Mouse (Mus musculus) adrenal gland, postnatal 10 days (tissue): ENCODE measurements around the gene Sbp. TPM values are rescaled to one million over a fixed set of nuclear protein-coding genes. Genes with fewer than 3 reads are reported as not detected.
"Not testable (repeated sequence)": the region's sequence is repeated elsewhere in the genome, so short reads cannot be mapped to it uniquely, and the experiment has no call there.

Experiments used
- DNase-seq: peaks from one replicate; pipeline ENCODE4 v3.0.0; 2021; ENCODE audit warnings: mixed read lengths
- long read RNA-seq, 2 experiments: library from polyadenylated mRNA; stranded (forward); transcript quantifications; one replicate each; pipeline ENCODE4 v2.0.0; 2021
- total RNA-seq, 2 experiments: library from RNA; stranded (reverse); gene quantifications; 2 replicates each; pipeline ENCODE4 v1.2.3; 2021

The Sbp gene
- not detected for total RNA-seq
- long read RNA-seq, experiment 1 = 0 reads
- long read RNA-seq, experiment 2 = 0 reads

DNA sequence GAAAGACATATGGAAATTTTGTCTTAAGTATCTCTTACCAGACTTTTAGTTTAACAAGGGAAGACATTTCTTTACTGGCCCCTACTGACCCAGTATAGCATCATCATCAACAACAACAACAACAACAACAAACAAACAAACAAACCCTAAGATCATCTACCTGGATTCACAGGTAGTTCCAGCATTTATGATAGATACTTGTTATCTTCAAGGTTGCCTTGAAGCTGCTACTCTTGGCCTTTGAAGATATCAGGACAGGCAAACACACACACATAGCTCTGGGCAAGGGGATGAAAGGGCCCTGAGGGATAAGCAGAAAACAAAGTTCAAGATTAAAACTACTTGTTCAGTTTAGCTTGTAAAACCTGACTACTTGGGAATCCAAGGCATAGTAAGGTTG lies at the start of gene Sbp:
Gene Sbp (plus strand): TSS at position 301 of the 400 bp plus-strand sequence.
- no peak for DNase-seq

- DNase-seq = not testable (repeated sequence)
These were observed 24.3 kb upstream of the Sbp start, which contains the start of gene Dcpp3 for GRCm38 (mm10) chr17:23917158-23917557. Dcpp3 (plus strand) TSS chr17:23917458.

DNA sequence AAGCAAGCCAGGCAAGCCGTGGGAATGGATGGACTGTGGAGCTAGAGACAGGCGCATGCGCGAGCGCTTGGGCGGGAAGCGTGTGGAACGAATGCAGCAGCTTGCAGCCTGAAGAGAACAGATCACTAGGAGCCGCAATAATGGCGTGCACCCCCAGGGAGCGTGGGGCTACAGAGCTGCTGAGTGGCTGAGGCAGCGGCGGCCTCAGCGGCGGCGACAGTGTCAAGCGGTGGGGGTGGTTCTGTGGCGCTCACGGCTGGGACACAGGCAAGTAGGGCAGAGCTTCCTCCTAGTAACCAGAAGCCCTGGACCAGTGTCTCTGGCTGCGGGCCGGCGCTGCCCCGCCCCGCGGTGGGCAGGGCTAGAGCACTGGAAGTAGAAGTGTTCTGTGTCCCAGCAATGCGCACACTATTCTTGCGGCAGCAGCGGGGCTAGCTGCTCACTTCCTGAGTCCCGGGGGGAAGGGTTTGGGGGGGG lies 16.9 kb upstream of the Sbp start:
- DNase-seq = peak; percentile 94

DNA sequence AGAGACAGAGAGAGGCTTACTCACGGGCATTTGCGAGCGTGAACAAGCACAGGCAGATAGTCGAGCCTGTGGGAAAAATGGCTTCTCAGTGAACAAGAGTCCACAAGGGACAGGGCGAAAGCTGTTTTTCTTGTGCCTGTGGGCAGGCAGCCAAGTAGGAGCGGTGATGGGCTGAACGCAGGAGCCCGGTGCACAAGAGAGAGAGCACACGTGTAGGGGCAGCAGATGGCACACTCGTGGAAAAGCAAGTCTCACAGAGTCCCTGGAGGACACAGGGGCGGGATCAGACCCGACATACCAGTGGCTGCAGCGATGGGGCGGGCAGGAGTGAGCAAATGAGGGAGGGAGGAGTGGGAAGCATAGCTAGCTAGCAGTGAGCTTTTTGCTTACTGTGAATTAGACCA lies 16.4 kb upstream of the Sbp start:
- peak; percentile 70 for DNase-seq

DNA sequence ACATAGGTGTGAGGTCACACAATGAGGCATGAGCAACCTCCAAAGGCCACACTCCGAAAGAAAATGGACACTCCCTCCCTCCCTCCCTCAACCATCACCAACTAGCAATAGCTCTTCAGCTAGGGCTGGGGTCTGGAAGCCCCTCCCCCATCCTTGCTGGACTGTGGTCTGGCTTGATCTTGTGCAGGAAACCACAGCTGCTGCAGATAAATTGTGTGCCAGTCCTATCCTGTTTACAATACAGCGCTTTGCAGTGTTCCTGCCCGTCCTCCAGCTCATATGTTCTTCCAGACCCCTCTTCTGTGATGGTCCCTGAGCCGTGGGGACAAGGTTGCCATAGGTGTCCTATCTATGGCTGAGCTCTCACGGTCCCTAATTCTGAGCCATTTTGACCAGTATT lies 10.3 kb upstream of the Sbp start:
- DNase-seq = no peak

DNA sequence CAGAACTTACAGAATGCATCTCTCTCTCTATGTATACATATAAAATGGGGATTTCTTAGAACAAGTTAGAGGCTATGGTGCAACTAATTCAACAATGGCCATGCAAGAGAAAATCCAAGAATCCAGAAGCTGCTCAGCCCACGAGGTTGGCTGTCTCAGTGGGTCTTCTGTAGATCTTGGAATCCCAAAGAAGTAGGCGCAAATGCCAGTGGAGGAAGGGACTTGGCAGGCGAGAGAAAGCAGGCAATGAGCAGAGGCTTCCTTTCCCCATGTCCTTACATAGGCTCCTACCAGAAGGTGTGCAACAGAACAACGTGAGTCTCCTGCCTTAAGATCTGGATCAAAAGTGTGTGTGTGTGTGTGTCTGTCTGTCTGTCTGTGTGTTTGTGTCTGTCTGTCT lies 6.0 kb downstream of the Sbp start:
- DNase-seq = not testable (repeated sequence)

DNA sequence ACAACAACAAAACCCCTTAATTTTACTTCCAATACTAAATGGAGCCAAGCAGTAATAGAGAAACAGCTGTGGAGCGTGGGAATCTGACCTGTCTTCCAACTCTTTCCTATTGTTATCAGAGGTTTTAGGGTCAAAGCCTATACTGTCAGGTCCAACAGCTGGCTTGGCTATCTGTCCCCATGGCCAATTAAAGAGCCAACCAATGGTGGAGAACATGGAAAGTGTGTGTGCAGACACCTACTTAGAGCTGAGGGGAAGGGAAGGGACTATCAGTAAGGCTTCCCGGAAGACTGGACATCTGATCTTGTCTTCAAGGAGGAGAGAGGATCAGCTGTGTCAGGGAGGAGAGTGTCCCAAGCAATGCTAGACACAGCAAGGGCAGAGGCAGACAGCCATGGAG lies 7.6 kb downstream of the Sbp start:
- DNase-seq = no peak

DNA sequence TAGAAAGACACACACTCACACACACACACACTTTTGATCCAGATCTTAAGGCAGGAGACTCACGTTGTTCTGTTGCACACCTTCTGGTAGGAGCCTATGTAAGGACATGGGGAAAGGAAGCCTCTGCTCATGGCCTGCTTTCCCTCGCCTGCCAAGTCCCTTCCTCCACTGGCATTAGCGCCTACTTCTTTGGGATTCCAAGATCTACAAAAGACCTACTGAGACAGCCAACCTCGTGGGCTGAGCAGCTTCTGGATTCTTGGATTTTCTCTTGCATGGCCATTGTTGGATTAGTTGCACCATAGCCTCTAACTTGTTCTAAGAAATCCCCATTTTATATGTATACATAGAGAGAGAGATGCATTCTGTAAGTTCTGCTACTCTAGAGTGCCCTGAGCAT lies 9.4 kb downstream of the Sbp start:
- not testable (repeated sequence) for DNase-seq

- DNase-seq = no peak
These were observed 13.7 kb downstream of the Sbp start, which contains the start of gene Sbpl for GRCm38 (mm10) chr17:23955174-23955573. Sbpl (minus strand) TSS chr17:23955274.

DNA sequence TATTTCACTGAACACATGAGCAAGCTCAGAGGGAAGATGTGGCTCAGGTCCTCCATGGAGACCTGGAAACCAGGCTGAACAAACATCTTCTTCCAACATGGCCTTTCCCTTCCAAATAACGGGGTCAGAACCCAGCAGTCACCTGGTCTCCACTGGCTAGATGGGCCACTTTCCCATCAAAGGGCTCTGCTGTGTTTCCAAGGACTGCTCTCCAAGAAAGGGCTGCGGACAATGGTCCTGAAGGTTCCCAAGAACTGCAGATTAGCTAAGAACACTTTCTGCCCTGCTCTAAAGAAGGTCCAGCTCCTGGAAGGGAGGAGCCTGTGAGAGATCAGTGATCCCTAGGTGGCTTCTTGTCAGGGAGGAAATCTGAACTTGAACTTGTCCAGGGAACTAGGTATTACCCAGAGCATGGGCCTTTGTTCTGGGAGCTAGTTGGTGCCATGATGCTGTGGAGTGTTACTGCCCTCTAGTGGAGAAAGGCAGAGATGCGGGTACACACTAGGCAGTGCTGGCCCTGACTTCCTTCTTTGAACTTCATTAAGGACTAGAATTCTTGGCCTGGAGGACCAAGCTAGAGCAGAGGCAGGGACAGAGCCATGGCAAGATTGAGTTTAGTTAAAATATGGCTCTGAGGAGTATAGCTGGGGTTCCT lies 18.7 kb downstream of the Sbp start:
- peak; percentile 84 for DNase-seq

- no peak for DNase-seq
These were observed 20.2 kb downstream of the Sbp start for GRCm38 (mm10) chr17:23961573-23962122.

GRCm38 (mm10) chr17:23965805-23966425 lies 24.4 kb downstream of the Sbp start:
- DNase-seq = no peak

DNA sequence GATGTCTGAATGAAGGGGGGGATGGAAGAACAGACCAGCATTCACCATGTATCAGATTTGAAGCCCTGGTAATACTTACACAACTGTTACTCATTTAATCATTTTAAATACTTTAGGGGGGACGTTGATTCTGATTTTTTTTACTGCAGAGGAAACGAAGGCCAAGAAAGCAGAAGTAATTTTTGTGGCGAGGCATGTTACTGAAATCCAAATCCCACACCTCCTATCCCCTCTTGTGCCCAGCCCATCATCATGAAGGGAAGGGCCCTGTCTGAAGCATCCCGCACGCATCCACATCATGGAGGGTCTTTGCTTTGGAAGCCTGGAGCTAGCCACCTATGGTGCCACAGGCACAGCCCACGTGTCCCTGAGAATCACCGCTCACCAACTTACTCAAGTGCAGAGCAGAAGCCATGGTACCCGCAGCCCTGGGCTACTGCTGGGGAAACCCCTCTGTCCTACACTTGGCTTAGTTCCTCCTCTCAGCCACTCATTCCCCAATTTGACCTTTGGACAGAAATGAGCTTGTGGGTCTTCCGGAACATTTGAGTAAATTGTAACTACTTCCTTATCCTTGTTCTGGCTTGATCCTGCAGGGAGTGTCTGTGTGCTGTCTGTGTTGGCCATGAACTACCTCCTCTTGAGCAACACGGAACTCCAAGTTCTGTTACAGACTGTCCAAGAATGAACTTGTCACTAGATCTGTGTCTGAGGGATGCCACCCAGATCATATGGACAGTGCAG lies 25.4 kb downstream of the Sbp start:
- DNase-seq = no peak

- DNase-seq = no peak
These were observed 27.3 kb downstream of the Sbp start for GRCm38 (mm10) chr17:23968780-23969179.

- peak; percentile 84 for DNase-seq
These were observed 27.8 kb downstream of the Sbp start for GRCm38 (mm10) chr17:23969231-23969630.

DNA sequence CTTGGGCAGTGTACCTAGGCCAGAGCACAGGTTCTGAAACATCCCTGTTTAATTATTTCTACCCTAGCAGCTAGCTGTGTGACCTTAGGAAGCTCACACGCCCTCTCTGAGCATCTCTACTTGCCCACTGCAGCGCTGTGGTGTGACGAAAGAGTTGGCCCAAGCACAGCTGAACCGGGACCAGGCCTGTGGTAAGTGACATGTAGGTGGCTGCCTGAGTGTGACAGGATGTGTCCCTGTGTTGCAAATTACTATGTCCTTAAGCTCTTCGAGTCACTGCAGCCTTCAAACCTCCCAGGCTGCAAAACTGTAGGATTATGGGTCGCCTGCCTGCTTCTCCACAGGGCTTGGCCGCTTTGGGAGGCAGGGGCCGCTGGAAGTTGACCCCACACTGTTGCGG lies 29.8 kb downstream of the Sbp start:
- no peak for DNase-seq

DNA sequence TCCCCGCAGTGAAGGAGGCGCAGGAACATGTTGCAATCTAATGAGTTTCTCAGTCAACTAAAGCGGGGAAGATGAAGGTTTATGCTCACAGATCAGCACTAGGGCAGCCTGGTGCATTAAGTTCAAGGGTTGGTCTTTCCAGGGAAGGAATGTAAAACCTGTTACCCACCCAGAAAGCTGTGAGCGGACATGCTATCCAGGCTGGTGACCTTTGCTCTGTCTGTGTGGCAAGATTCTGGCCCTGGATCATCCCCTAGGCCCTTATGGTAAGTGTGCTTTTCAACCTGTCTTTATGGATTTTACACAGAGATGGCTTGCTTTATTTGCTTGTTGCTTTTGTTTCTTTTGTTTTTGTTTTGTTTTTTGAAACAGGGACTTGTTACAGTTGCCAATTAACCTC lies 35.2 kb downstream of the Sbp start:
- DNase-seq = no peak

- DNase-seq = no peak
These were observed 38.0 kb downstream of the Sbp start for GRCm38 (mm10) chr17:23979471-23979870.

GRCm38 (mm10) chr17:23980297-23980909 lies 38.9 kb downstream of the Sbp start, which contains the start of gene Prss30:
Prss30 (minus strand) TSS chr17:23980566.
- DNase-seq = no peak

- DNase-seq = no peak
These were observed 41.4 kb downstream of the Sbp start for GRCm38 (mm10) chr17:23982912-23983311.

DNA sequence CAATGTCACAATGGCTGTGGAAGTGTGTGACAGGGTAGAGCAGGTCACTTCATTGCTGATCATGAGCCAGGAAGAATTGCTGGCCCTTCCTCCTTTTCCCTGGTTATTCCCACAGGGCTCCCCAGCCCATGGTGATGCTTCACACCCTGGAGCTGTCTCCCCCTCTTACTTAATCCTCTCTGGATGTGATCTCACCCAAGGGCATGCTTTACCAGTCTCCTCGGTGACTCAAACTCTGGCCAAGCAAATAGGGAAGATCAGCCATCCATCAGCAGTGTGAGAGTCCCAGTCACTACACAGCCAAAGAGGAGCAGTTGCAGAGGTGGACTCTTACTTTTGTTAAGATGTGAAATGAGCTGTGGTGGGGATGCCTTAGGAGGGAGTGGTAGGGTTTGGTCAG lies 43.5 kb downstream of the Sbp start:
- peak; percentile 29 for DNase-seq

DNA sequence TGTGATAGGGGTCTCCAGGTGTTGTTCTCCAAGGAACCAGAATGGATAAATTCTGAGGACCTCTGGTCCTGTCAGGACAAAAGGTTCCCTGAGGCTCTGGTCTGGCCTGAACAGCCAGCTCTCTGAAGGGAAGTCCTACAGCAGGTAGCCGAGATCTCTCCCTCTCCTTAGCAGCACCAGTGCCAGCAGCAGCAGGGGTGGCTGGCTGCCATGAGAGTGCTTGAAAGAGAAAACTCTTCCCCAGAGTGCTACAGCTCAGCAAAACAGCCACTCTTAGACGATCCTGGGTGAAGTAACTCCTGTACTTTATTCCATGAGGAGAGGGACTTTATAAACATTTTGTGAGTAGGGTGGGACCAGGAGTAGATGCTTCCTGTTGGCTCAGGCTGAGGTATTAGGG lies 48.3 kb downstream of the Sbp start:
- peak; percentile 37 for DNase-seq
